Mouse (Mus musculus) ES-E14 (cell line): ENCODE data around the gene Ehf. TPM values are rescaled to one million over a fixed set of nuclear protein-coding genes. Genes with fewer than 3 reads are reported as not detected.

ENCODE experiments used
- DNase-seq: peaks from one replicate; pipeline ENCODE4 v3.0.0-alpha.2; 2013; ENCODE audit warnings: low read depth, low spot score
- H3K27ac ChIP-seq: 2 replicates; pipeline ENCODE4 v1.5.1; 2012; ENCODE audit warnings: low read depth, mild to moderate bottlenecking, low read length, moderate library complexity, mixed read lengths; ENCODE audit not compliant: poor library complexity, insufficient read depth, severe bottlenecking
- H3K36me3 ChIP-seq: 2 replicates; pipeline ENCODE4 v1.6.1; 2012; ENCODE audit warnings: mild to moderate bottlenecking, low read length, moderate library complexity, mixed read lengths; ENCODE audit not compliant: control insufficient read depth, poor library complexity, insufficient read depth, severe bottlenecking
- H3K4me1 ChIP-seq, 2 experiments: fragments of 150-350 bp in 1 of 2; sonication (generic) in 1 of 2; 2 replicates each; pipeline ENCODE4 v1.6.1; 2012; ENCODE audit warnings: low read length in 2 of 2, mild to moderate bottlenecking in 1 of 2, mixed read lengths in 1 of 2; ENCODE audit not compliant: control insufficient read depth in 2 of 2, insufficient read depth in 2 of 2, poor library complexity in 1 of 2
- H3K4me3 ChIP-seq, 2 experiments: fragments of 150-350 bp in 1 of 2; sonication (generic) in 1 of 2; 2 replicates each; pipeline ENCODE4 v1.5.1; 2012; ENCODE audit warnings: low read length in 2 of 2, low read depth in 1 of 2, mild to moderate bottlenecking in 1 of 2, mixed read lengths in 1 of 2; ENCODE audit not compliant: insufficient read depth in 1 of 2, poor library complexity in 1 of 2, severe bottlenecking in 1 of 2
- H3K9ac ChIP-seq: 2 replicates; pipeline ENCODE4 v1.6.1; 2012; ENCODE audit warnings: low read depth, mild to moderate bottlenecking, low read length, mixed read lengths; ENCODE audit not compliant: poor library complexity, insufficient read depth, severe bottlenecking
- H3K9me3 ChIP-seq: fragments of 150-350 bp; sonication (generic); 2 replicates; pipeline ENCODE4 v1.6.1; 2012; ENCODE audit warnings: low read depth, mild to moderate bottlenecking, low read length; ENCODE audit not compliant: control insufficient read depth, insufficient read depth
- CHD2 ChIP-seq: IDR thresholded peaks from 2 replicates; pipeline ENCODE4 v1.6.1; 2014; ENCODE audit warnings: mild to moderate bottlenecking, low read depth, low read length, inconsistent platforms
- HCFC1 ChIP-seq: IDR thresholded peaks from 2 replicates; pipeline ENCODE4 v1.6.1; 2012; ENCODE audit warnings: low read length, inconsistent platforms, borderline replicate concordance; ENCODE audit not compliant: insufficient read depth
- MAFK ChIP-seq: IDR thresholded peaks from 2 replicates; pipeline ENCODE4 v1.6.1; 2014; ENCODE audit warnings: mild to moderate bottlenecking, low read depth, low read length, inconsistent platforms; ENCODE audit not compliant: insufficient read depth
- ZC3H11A ChIP-seq: IDR thresholded peaks from 2 replicates; pipeline ENCODE4 v1.6.1; 2012; ENCODE audit warnings: low read depth, mild to moderate bottlenecking, inconsistent platforms, low read length, borderline replicate concordance
- ZNF384 ChIP-seq: IDR thresholded peaks from 2 replicates; pipeline ENCODE4 v1.6.1; 2012; ENCODE audit warnings: low read depth, low read length, inconsistent platforms
- in situ Hi-C, 2 experiments: fragments of 600-800 bp; cut with MboI; formaldehyde crosslinking; loops; one replicate each; pipeline ENCODE4 v1.15.1; 2025; ENCODE audit warnings: low sequenced_read_pairs in 2 of 2, inconsistent platforms in 1 of 2; ENCODE audit not compliant: unreplicated experiment in 2 of 2
- total RNA-seq: library from RNA; depleted of rRNA; stranded (reverse); fragments of 300-350 nt; gene quantifications from 2 replicates; pipeline ENCODE4 v1.2.3, GENCODE M21; 2012

Gene Ehf
- total RNA-seq, 1 experiment = 0.27 TPM

DNA sequence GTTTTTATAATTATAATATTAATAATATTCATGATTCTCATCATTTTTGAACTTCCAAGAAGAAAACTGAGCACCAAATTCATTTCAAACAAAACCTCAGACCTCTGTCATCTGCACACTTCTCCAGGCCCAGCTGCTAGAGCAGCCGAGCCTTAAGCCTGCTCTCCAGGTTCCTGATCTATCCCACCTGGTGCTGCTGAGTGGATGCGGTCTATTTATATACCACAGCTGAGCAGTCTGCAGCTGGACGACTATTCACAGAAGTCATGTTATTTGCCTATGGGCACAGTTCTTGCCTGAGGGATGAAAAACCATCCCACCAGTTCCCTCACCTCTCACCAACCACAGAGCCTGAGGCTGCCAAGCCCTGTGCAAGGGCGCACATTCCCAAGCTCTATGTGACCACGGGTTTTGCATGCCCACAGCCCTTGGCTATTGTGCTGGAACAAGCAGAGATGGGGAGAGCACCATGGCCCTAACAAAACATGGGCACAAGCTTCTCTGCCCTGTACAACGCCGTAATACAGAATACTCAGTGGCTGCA is 13.6 kb downstream of the Ehf start:
- Histone ChIP-seq H3K9ac (no peak overlapping the region), H3K9me3 (no peaks in the 10 kb centered on the region), H3K4me3 (no peak overlapping the region), H3K27ac (no peak overlapping the region), H3K36me3 (no peaks in the 10 kb centered on the region), H3K4me1 (peaks cover 5 to 14% of the 10 kb centered on the region in 2 experiments; a peak in 2 of 4 replicates)
- no peak for DNase-seq
- in situ Hi-C loops = no loop called here
- TF ChIP-seq MAFK (no peak), CHD2 (no peak), ZC3H11A (no peak), ZNF384 (no peak), HCFC1 (no peak)

DNA sequence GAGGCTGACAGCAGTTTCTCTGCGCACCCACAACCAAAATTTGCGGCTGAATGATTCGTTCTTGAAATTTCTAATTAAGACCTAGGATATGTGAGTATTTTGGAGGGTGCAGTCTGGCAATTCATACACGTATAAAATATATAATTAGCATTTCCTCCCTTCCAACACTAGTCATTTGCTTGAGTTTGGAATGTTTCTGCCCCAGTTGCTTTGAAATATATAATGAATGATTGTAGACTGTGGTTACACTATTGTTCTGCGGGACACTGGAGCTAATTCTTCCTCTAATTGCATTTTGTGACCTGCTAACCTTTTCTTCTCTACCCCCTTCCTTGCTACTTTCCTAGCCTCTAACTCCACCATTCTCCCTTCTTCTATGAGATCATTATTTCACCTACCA is 15.4 kb downstream of the Ehf start:
- H3K4me1 ChIP-seq = peaks cover 2 to 6% of the 10 kb centered on the region in 2 experiments; a peak in 1 of 4 replicates
- H3K36me3 ChIP-seq = no peaks in the 10 kb centered on the region
- no peak overlapping the region for H3K9ac ChIP-seq
- no peak for DNase-seq
- no peak overlapping the region for H3K27ac ChIP-seq
- TF ChIP-seq HCFC1 = no peak
- TF ChIP-seq MAFK = no peak
- TF ChIP-seq CHD2 = no peak
- TF ChIP-seq ZNF384 = no peak
- TF ChIP-seq ZC3H11A = no peak
- H3K9me3 ChIP-seq = no peaks in the 10 kb centered on the region
- H3K4me3 ChIP-seq = no peak overlapping the region
- in situ Hi-C loops = no loop called here

GRCm38 (mm10) chr2:103285561-103285960 is 17.5 kb downstream of the Ehf start:
- Histone ChIP-seq H3K9ac (no peak overlapping the region), H3K27ac (no peak overlapping the region), H3K4me1 (peaks cover 0 to 2% of the 10 kb centered on the region in 2 experiments; a peak in 1 of 4 replicates), H3K9me3 (no peaks in the 10 kb centered on the region), H3K36me3 (no peaks in the 10 kb centered on the region), H3K4me3 (no peak overlapping the region)
- no peak for DNase-seq
- no peak for TF ChIP-seq ZNF384
- in situ Hi-C loops = no loop called here

- in situ Hi-C loops = no loop called here
- Histone ChIP-seq H3K9ac (no peak overlapping the region), H3K4me1 (no peaks in the 10 kb centered on the region), H3K4me3 (no peak overlapping the region), H3K27ac (no peak overlapping the region), H3K9me3 (no peaks in the 10 kb centered on the region), H3K36me3 (no peaks in the 10 kb centered on the region)
- DNase-seq = no peak
- TF ChIP-seq ZNF384 = no peak
- TF ChIP-seq MAFK = no peak
- TF ChIP-seq ZC3H11A = no peak
- TF ChIP-seq HCFC1 = no peak
- no peak for TF ChIP-seq CHD2
Observed at GRCm38 (mm10) chr2:103283730-103284129, 19.3 kb downstream of the Ehf start.

- in situ Hi-C loops = no loop called here
- Histone ChIP-seq H3K4me1 (no peaks in the 10 kb centered on the region), H3K27ac (no peak overlapping the region), H3K36me3 (no peaks in the 10 kb centered on the region), H3K9ac (no peak overlapping the region), H3K9me3 (no peaks in the 10 kb centered on the region), H3K4me3 (no peak overlapping the region)
- DNase-seq = no peak
- TF ChIP-seq HCFC1 = no peak
- no peak for TF ChIP-seq ZNF384
- no peak for TF ChIP-seq CHD2
- no peak for TF ChIP-seq ZC3H11A
- TF ChIP-seq MAFK = no peak
Observed at GRCm38 (mm10) chr2:103282184-103282750, 20.8 kb downstream of the Ehf start.
